Mouse (Mus musculus) heart, postnatal 10 days (tissue): ENCODE results near the gene Cypt4. TPM values are rescaled to one million over a fixed set of nuclear protein-coding genes. Genes with fewer than 3 reads are reported as not detected.
"Not testable (repeated sequence)": the region's sequence is repeated elsewhere in the genome, so short reads cannot be mapped to it uniquely, and the experiment has no call there.

Experiments used
- DNase-seq, 2 experiments: peaks; one replicate each; pipeline ENCODE4 v3.0.0; 2021
- intact Hi-C: fragments of 180-260 bp; cut with DNase I; formaldehyde crosslinking; loops from one replicate; pipeline ENCODE4 v1.15.1; 2025
- total RNA-seq, 2 experiments: library from RNA; stranded (reverse); gene quantifications; 2 replicates each; pipeline ENCODE4 v1.2.3; 2021

The Cypt4 gene
- total RNA-seq = not detected

GRCm38 (mm10) chr9:24624896-24625295, at the start of gene Cypt4:
Gene Cypt4, plus strand, starts transcription at chr9:24625196.
- intact Hi-C loops = no loop called here

GRCm38 (mm10) chr9:24637341-24637740, 12.3 kb downstream of the Cypt4 start:
- DNase-seq = peak; percentile 13 to 28
- intact Hi-C loops = not testable (repeated sequence)

More at GRCm38 (mm10) chr9:24624896-24625295, at the start of gene Cypt4:
- DNase-seq = no peak

Other genes starting within 250 kb of the Cypt4 start
- gene Dpy19l1, start 122.1 kb upstream of the Cypt4 start, total RNA-seq = 10 to 100 TPM; 16.9 to 19.0 TPM
- under 1 TPM; 0.07 to 0.15 TPM for gene Dpy19l2, start 71.1 kb downstream of the Cypt4 start, total RNA-seq
- gene Tbx20, start 149.1 kb downstream of the Cypt4 start, total RNA-seq = 100 to 1,000 TPM; 181 to 223 TPM